Mouse (Mus musculus): ENCODE measurements at regions not wholly inside any gene's neighbourhood (a gene's known extent, or its start where the extent isn't known, plus 50 kb on each side); places are given as distances from the start of the nearest gene placed in this dataset.

DNA sequence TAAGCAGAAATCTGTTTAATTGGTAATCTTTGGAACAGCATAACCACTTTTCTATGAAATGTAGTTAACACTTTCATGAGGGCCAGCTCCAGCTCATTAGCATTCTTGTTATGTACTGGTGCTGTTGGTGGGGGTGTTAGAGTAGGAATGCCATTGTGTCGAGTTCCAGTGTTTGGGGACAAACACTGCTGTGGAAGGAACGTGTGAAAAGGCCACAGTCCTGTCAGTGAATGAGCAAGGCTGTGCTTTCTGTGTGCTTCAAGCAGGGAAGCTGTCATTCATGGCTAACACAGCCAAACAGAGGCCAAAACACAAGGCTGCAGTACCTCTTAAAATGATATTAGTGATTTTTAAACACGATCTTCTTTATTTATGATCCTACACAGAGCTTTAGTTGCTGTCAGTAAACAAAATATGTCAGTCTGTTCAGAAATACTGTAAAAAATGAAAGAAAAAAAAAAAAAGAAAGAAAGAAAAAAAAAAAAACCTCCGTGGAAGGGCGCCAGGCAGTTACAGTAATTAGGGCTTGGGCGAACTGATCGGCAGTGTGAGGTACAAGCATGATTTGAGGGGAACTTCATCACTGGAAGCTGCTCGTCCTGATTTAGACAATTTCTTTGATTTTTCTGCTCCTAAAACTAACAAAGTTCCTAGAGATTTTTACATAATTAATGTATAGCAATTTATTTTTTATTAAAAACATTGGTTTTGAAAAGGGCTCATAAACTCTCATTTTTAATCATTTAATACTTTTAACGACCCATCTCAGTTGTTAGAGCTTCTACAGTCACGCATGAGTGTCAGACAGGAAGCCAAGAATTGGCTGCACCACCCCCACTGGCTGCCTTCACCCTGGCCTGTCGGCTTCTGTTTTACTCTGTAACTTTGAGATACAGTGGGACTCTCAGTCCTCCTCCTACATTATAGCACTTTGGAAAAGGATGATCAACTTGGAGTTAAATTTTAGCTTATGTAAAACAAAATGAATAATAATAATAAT is 80.8 kb upstream of the Dnajc24 start:
- DNase-seq (ENCODE audit: low spot score), result no peak

DNA sequence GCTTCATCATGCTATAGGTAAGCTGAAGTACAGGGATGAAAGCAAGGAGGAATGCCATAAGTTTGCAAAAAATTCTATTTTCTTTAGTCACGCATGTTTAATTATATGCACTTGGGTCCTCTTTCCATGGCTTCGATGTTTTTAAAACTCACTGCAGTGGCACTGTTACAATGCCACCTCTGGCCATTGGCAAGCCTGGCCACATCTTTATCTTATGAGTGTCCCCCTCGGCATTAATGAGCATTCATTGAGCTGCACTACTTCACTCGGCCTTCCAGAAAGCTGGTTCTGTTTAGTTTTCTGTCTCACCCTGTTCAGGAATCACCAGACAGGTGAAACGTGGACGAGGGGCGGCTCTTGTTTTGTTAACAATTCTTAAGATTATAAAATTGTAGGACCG is 79.7 kb upstream of the Dnajc24 start:
- DNase-seq (ENCODE audit: low spot score), result no peak

DNA sequence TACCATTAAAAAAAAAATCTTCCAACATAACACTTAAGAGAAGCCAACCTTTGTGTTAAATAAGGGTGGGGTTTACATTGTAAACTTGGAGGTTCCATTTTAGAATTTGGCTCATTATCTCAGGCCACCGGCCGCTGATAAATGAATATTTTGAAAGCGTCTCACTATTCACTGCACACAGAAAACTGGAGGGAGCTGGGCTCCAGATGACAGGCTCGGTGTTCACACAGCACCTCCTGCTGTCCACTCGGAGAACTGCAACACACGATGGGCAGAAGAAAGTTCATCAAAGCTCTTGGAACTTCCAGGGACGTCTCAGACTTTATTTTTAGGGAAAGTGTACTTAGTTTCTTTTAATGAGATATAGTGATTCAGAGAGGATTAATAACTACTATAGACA is 78.6 kb upstream of the Dnajc24 start:
- DNase-seq (ENCODE audit: low spot score), result peak; percentile 19

DNA sequence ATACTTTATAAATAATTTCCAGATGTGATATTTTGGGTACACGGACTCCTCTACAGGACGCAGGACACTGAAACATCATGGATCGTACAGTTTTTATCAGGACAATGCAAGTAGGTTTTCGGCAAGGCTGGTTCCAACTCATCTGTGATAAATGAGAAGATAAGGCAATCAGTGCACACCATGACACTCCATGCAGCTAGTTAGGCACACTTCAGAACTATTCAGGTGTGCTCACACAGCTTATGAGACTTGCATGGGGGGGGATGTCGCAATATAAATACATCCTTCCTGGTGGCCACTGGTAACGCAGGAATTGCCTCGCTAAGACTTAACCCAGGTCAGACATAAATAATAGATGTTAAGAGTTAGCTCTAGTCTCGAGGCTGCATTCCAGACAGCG is 77.3 kb upstream of the Dnajc24 start:
- no peak for DNase-seq (ENCODE audit: low spot score)

DNA sequence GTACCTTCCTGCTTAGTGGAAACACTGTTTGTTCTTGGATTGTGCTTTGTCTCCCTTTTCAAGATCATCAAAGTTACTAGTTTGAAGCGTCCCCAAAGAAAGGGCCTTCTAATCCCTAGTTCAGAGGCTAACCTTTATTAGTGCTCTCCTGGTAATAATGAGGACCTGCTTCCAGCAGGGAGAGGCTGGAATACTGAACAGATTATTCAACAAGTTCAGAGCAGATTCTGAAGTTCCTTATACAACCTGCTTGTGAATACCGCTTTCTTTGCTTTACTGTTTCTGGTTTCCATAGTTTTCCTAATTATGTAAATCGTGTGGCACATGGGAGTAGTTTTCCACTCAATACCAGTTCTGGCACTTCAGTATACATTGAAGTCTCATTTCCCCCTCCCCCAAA is 75.2 kb upstream of the Dnajc24 start:
- DNase-seq (ENCODE audit: low spot score), result no peak

DNA sequence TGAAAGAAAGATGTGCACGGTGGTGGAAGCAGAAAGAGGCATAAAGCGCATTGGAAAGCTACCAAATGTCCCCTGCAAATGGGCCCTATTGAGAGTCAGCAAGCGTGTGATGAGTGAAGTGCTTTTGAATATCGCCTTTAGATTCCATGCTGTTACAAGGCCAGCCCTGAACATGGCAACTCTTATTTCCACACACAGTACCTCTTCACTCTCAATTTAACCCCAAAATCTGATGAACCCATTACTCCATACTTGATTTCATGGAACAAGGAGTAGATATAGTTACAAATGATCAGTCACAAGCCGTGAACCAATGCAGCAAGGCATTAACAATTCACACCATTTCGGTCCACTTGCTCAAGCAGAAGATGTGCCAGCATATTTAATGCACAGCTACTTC is 71.1 kb upstream of the Dnajc24 start:
- no peak for DNase-seq (ENCODE audit: low spot score)

DNA sequence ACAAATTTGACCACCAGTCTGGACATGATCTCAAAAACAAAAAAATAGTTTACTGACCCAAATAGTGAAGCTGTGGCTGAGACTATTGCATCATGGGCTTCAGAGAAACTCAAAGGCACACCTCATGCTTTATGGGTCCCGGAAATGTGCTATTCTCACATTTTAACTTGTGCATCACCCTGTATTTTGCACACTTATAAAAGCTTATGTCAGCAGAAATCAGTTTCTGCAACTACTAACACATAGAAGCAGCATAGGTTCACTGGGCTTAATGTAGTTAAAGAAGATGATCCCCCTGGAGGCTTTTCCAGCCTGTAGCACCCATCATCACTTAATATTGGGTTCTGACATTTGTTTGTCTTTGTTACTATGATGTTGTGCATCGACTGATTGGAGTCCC is 61.0 kb upstream of the Dnajc24 start:
- no peak for DNase-seq (ENCODE audit: low spot score)

Measured in heart, adult 8-10 months (tissue).